Mouse (Mus musculus) intestine, embryonic 16.5 days (tissue): ENCODE measurements around the gene Cd244a. TPM values are rescaled to one million over a fixed set of nuclear protein-coding genes. Genes with fewer than 3 reads are reported as not detected.

Source experiments
- ATAC-seq: fragments of 200-750 bp; cut with Nextera tagmentation; 2 replicates; pipeline ENCODE4 v1.8.0; 2017; ENCODE audit warnings: moderate TSS enrichment, moderate library complexity
- H3K27ac ChIP-seq: fragments of 300-500 bp; sonication (generic); 2 replicates; pipeline ENCODE4 v1.5.1; 2014; ENCODE audit warnings: mild to moderate bottlenecking, low read length
- H3K27me3 ChIP-seq: fragments of 300-500 bp; sonication (generic); replicated peaks from 2 replicates; pipeline ENCODE4 v1.6.1; 2014; ENCODE audit warnings: low read length, control low read depth, mixed read lengths; ENCODE audit not compliant: control insufficient read depth, insufficient read depth
- H3K36me3 ChIP-seq: fragments of 300-500 bp; sonication (generic); 2 replicates; pipeline ENCODE4 v1.6.1; 2014; ENCODE audit warnings: low read length, control low read depth; ENCODE audit not compliant: control insufficient read depth, insufficient read depth
- H3K4me1 ChIP-seq: fragments of 300-500 bp; sonication (generic); 2 replicates; pipeline ENCODE4 v1.6.1; 2014; ENCODE audit warnings: low read length, control low read depth, mixed read lengths; ENCODE audit not compliant: control insufficient read depth, insufficient read depth
- H3K4me2 ChIP-seq: fragments of 300-500 bp; sonication (generic); 2 replicates; pipeline ENCODE4 v1.6.1; 2014; ENCODE audit warnings: low read depth, low read length, control low read depth
- H3K4me3 ChIP-seq: fragments of 300-500 bp; sonication (generic); 2 replicates; pipeline ENCODE4 v1.5.1; 2014; ENCODE audit warnings: mild to moderate bottlenecking, low read length
- H3K9ac ChIP-seq: fragments of 300-500 bp; sonication (generic); 2 replicates; pipeline ENCODE4 v1.6.1; 2014; ENCODE audit warnings: low read depth, low read length
- H3K9me3 ChIP-seq: fragments of 300-500 bp; sonication (generic); 2 replicates; pipeline ENCODE4 v1.6.1; 2016; ENCODE audit warnings: low read length, control low read depth; ENCODE audit not compliant: control insufficient read depth
- WGBS: fragments of 180-500 bp; shearing (Covaris S2); extraction: QIAGEN DNeasy Blood & Tissue Kit; methylation state at CpG from one replicate; pipeline ENCODE4 v1.1.7; 2014; 5-methylcytosine and 5-hydroxymethylcytosine counted together
- polyA plus RNA-seq: library from polyadenylated mRNA; unstranded; fragments of >200 nt; fragmentation: Nextera tagmentation; extraction: Ambion mirVana; gene quantifications from 2 replicates; pipeline ENCODE4 v1.2.1, GENCODE M21; 2015

Cd244a gene
- polyA plus RNA-seq, 1 experiment from 2014 or later = 0.62 TPM

GRCm38 (mm10) chr1:171610781-171611180, 51.8 kb downstream of the Cd244a start:
- no peaks in the 10 kb centered on the region for H3K27me3 ChIP-seq
- 40% methylated on average over 1 of the region's 1 CpGs for WGBS
- no peak overlapping the region for H3K4me3 ChIP-seq
- ATAC-seq = no peak
- H3K9ac ChIP-seq = no peak overlapping the region
- no peak overlapping the region for H3K4me2 ChIP-seq
- H3K4me1 ChIP-seq = no peaks in the 10 kb centered on the region
- no peaks in the 10 kb centered on the region for H3K36me3 ChIP-seq
- H3K27ac ChIP-seq = no peak overlapping the region
- H3K9me3 ChIP-seq = no peaks in the 10 kb centered on the region

GRCm38 (mm10) chr1:171613962-171614361, 55.0 kb downstream of the Cd244a start:
- Histone ChIP-seq H3K9me3 (no peaks in the 10 kb centered on the region), H3K27me3 (no peaks in the 10 kb centered on the region), H3K36me3 (no peaks in the 10 kb centered on the region), H3K4me1 (no peaks in the 10 kb centered on the region), H3K4me2 (no peak overlapping the region), H3K27ac (no peak overlapping the region), H3K9ac (no peak overlapping the region), H3K4me3 (no peak overlapping the region)
- no peak for ATAC-seq
- WGBS = 31% methylated on average over 2 of the region's 2 CpGs

GRCm38 (mm10) chr1:171616881-171617515, 58.0 kb downstream of the Cd244a start:
- no peaks in the 10 kb centered on the region for H3K27me3 ChIP-seq
- no peak overlapping the region for H3K4me3 ChIP-seq
- 78% methylated on average over 11 of the region's 11 CpGs for WGBS
- H3K4me1 ChIP-seq = no peaks in the 10 kb centered on the region
- no peak overlapping the region for H3K27ac ChIP-seq
- H3K4me2 ChIP-seq = no peak overlapping the region
- H3K36me3 ChIP-seq = no peaks in the 10 kb centered on the region
- H3K9me3 ChIP-seq = no peaks in the 10 kb centered on the region
- ATAC-seq = no peak
- no peak overlapping the region for H3K9ac ChIP-seq

- no peaks in the 10 kb centered on the region for H3K36me3 ChIP-seq
- no peaks in the 10 kb centered on the region for H3K27me3 ChIP-seq
- ATAC-seq = no peak
- 79% methylated on average over 8 of the region's 8 CpGs for WGBS
- no peak overlapping the region for H3K4me3 ChIP-seq
- no peak overlapping the region for H3K27ac ChIP-seq
- H3K4me2 ChIP-seq = no peak overlapping the region
- H3K9ac ChIP-seq = no peak overlapping the region
- no peaks in the 10 kb centered on the region for H3K9me3 ChIP-seq
- no peaks in the 10 kb centered on the region for H3K4me1 ChIP-seq
These were observed 60.0 kb downstream of the Cd244a start for GRCm38 (mm10) chr1:171619001-171619400.

- Histone ChIP-seq H3K9me3 (no peaks in the 10 kb centered on the region), H3K27ac (no peak overlapping the region), H3K4me3 (no peak overlapping the region), H3K4me1 (no peaks in the 10 kb centered on the region), H3K4me2 (no peak overlapping the region), H3K36me3 (no peaks in the 10 kb centered on the region), H3K9ac (no peak overlapping the region), H3K27me3 (no peaks in the 10 kb centered on the region)
- 87% methylated on average over 3 of the region's 3 CpGs for WGBS
- ATAC-seq = no peak
These were observed 60.7 kb downstream of the Cd244a start for GRCm38 (mm10) chr1:171619645-171620044.

GRCm38 (mm10) chr1:171620091-171620490, 61.1 kb downstream of the Cd244a start:
- Histone ChIP-seq H3K9me3 (no peaks in the 10 kb centered on the region), H3K36me3 (no peaks in the 10 kb centered on the region), H3K27me3 (no peaks in the 10 kb centered on the region), H3K4me1 (no peaks in the 10 kb centered on the region), H3K4me3 (no peak overlapping the region), H3K9ac (no peak overlapping the region), H3K27ac (no peak overlapping the region), H3K4me2 (no peak overlapping the region)
- no peak for ATAC-seq
- WGBS = 89% methylated on average over 6 of the region's 6 CpGs

GRCm38 (mm10) chr1:171627801-171628200, 68.8 kb downstream of the Cd244a start:
- no peak overlapping the region for H3K27ac ChIP-seq
- H3K27me3 ChIP-seq = no peaks in the 10 kb centered on the region
- H3K9me3 ChIP-seq = no peaks in the 10 kb centered on the region
- H3K36me3 ChIP-seq = no peaks in the 10 kb centered on the region
- H3K4me2 ChIP-seq = no peak overlapping the region
- H3K4me1 ChIP-seq = no peaks in the 10 kb centered on the region
- no peak overlapping the region for H3K4me3 ChIP-seq
- WGBS = 81% methylated on average over 3 of the region's 3 CpGs
- no peak overlapping the region for H3K9ac ChIP-seq
- ATAC-seq = no peak

- H3K9me3 ChIP-seq = no peaks in the 10 kb centered on the region
- no peak for ATAC-seq
- no peak overlapping the region for H3K27ac ChIP-seq
- H3K4me3 ChIP-seq = no peak overlapping the region
- WGBS = 68% methylated on average over 6 of the region's 6 CpGs
- H3K27me3 ChIP-seq = no peaks in the 10 kb centered on the region
- H3K9ac ChIP-seq = no peak overlapping the region
- no peak overlapping the region for H3K4me2 ChIP-seq
- H3K36me3 ChIP-seq = no peaks in the 10 kb centered on the region
- H3K4me1 ChIP-seq = no peaks in the 10 kb centered on the region
These were observed 70.2 kb downstream of the Cd244a start for GRCm38 (mm10) chr1:171629168-171629567.

- WGBS = 72% methylated on average over 7 of the region's 7 CpGs
- no peaks in the 10 kb centered on the region for H3K4me1 ChIP-seq
- H3K4me2 ChIP-seq = no peak overlapping the region
- no peaks in the 10 kb centered on the region for H3K36me3 ChIP-seq
- no peaks in the 10 kb centered on the region for H3K9me3 ChIP-seq
- H3K9ac ChIP-seq = no peak overlapping the region
- no peaks in the 10 kb centered on the region for H3K27me3 ChIP-seq
- no peak overlapping the region for H3K27ac ChIP-seq
- ATAC-seq = no peak
- no peak overlapping the region for H3K4me3 ChIP-seq
These were observed 71.0 kb downstream of the Cd244a start for GRCm38 (mm10) chr1:171630041-171630440.

GRCm38 (mm10) chr1:171630912-171631311, 71.9 kb downstream of the Cd244a start:
- no peaks in the 10 kb centered on the region for H3K4me1 ChIP-seq

More at GRCm38 (mm10) chr1:171630912-171631311, 71.9 kb downstream of the Cd244a start:
- no peaks in the 10 kb centered on the region for H3K36me3 ChIP-seq
- no peak overlapping the region for H3K9ac ChIP-seq
- H3K4me2 ChIP-seq = no peak overlapping the region
- no peaks in the 10 kb centered on the region for H3K27me3 ChIP-seq
- WGBS = 67% methylated on average over 4 of the region's 4 CpGs
- H3K27ac ChIP-seq = no peak overlapping the region
- no peak for ATAC-seq
- H3K4me3 ChIP-seq = no peak overlapping the region
- no peaks in the 10 kb centered on the region for H3K9me3 ChIP-seq
